9 mouse cellular contexts compared by ENCODE assay signal in genomic region chr9:77377082-77377481, GRCm38 (mm10). TPM values are rescaled to one million over a fixed set of nuclear protein-coding genes. Genes with fewer than 3 reads are reported as not detected.
A peak's percentile ranks its signal among the peaks of the same experiment; 100 is the strongest.
DNase-seq lines count a peak whose midpoint lies in the region; ATAC-seq and TF ChIP-seq lines count a peak whose summit lies in the region.
"Had no signal": no experiment of that assay in that cellular context is flagged by ENCODE, and none has a peak within 500 bp of the region (broad histone marks: within the 10 kb centered on the region; RNA-seq: fewer than 3 reads in every experiment).

No protein-coding gene starts in this region.

- H3K9me3 ChIP-seq in kidney, embryonic 15.5 days (replicated peaks), result no peaks in the 10 kb centered on the region
- H3K9me3 ChIP-seq in ES-E14 (ENCODE audit: control insufficient read depth, insufficient read depth, low read depth, low read length), result no peaks in the 10 kb centered on the region
- H3K9me3 ChIP-seq in limb, embryonic 10.5 days (replicated peaks), result no peaks in the 10 kb centered on the region
- H3K9me3 ChIP-seq: embryonic facial prominence, embryonic 15.5 days had no signal

- H3K9ac ChIP-seq in kidney, embryonic 15.5 days, result no peak overlapping the region
- no peak overlapping the region for H3K9ac ChIP-seq in ES-E14 (ENCODE audit: insufficient read depth, low read depth, low read length, poor library complexity, severe bottlenecking)
- H3K9ac ChIP-seq: embryonic facial prominence, embryonic 15.5 days had no signal

- no peak for ATAC-seq in kidney, embryonic 15.5 days (replicated peaks; ENCODE audit: low FRiP score)

- H3K4me2 ChIP-seq in kidney, embryonic 15.5 days, result no peak overlapping the region
- H3K4me2 ChIP-seq: embryonic facial prominence, embryonic 15.5 days had no signal

- no peak overlapping the region for H3K27ac ChIP-seq in kidney, adult 2 months (ENCODE audit: insufficient read depth, low read depth, low read length)
- no peak overlapping the region for H3K27ac ChIP-seq in kidney, embryonic 15.5 days
- H3K27ac ChIP-seq in ES-E14 (ENCODE audit: insufficient read depth, low read depth, low read length, poor library complexity, severe bottlenecking), result no peak overlapping the region
- no peak overlapping the region for H3K27ac ChIP-seq in limb, embryonic 10.5 days
- H3K27ac ChIP-seq in small intestine, adult 2 months (ENCODE audit: insufficient read depth, low read depth, low read length), result no peak overlapping the region
- H3K27ac ChIP-seq: embryonic facial prominence, embryonic 15.5 days had no signal

- H3K4me3 ChIP-seq in kidney, adult 2 months (ENCODE audit: insufficient read depth, low read depth, low read length), result no peak overlapping the region
- no peak overlapping the region for H3K4me3 ChIP-seq in kidney, embryonic 15.5 days (replicated peaks)
- H3K4me3 ChIP-seq in ES-E14 (ENCODE audit: insufficient read depth in 1 of 2, low read depth in 1 of 2, low read length in 2 of 2, poor library complexity in 1 of 2, severe bottlenecking in 1 of 2), result no peak overlapping the region
- no peak overlapping the region for H3K4me3 ChIP-seq in limb, embryonic 10.5 days
- H3K4me3 ChIP-seq in small intestine, adult 2 months (ENCODE audit: low read depth, low read length), result no peak overlapping the region
- H3K4me3 ChIP-seq: embryonic facial prominence, embryonic 15.5 days had no signal

- H3K36me3 ChIP-seq in kidney, adult 2 months (ENCODE audit: control insufficient read depth, insufficient read depth, low read length), result no peaks in the 10 kb centered on the region
- no peaks in the 10 kb centered on the region for H3K36me3 ChIP-seq in kidney, embryonic 15.5 days
- no peaks in the 10 kb centered on the region for H3K36me3 ChIP-seq in ES-E14 (ENCODE audit: control insufficient read depth, insufficient read depth, low read length, poor library complexity, severe bottlenecking)
- H3K36me3 ChIP-seq in limb, embryonic 10.5 days, result no peaks in the 10 kb centered on the region
- H3K36me3 ChIP-seq in small intestine, adult 2 months (ENCODE audit: control insufficient read depth, insufficient read depth, low read length), result no peaks in the 10 kb centered on the region
- H3K36me3 ChIP-seq: embryonic facial prominence, embryonic 15.5 days had no signal

- in situ Hi-C loops in ES-E14 (cut with MboI; ENCODE audit: low sequenced_read_pairs in 2 of 2, unreplicated experiment in 2 of 2), result no loop called here

- TF ChIP-seq CTCF in kidney, adult 2 months (conservative IDR thresholded peaks at IDR 0.05; ENCODE audit: insufficient read depth, insufficient read length, low read depth, low read length), result peak; percentile 45; the same call in 1 of the 2 replicates
- peak; percentile 40; the same call in 1 of the 2 replicates for TF ChIP-seq CTCF in small intestine, adult 2 months (IDR thresholded peaks at IDR 0.05; ENCODE audit: extremely low read depth, insufficient read length, insufficient replicate concordance, low read depth, low read length)

- H3K4me1 ChIP-seq in kidney, adult 2 months (ENCODE audit: control insufficient read depth, insufficient read depth, low read length), result no peaks in the 10 kb centered on the region
- H3K4me1 ChIP-seq in kidney, embryonic 15.5 days, result no peaks in the 10 kb centered on the region
- H3K4me1 ChIP-seq in ES-E14 (ENCODE audit: control insufficient read depth in 2 of 2, insufficient read depth in 2 of 2, low read length in 2 of 2, poor library complexity in 1 of 2), result no peaks in the 10 kb centered on the region
- H3K4me1 ChIP-seq in limb, embryonic 10.5 days, result no peaks in the 10 kb centered on the region
- H3K4me1 ChIP-seq in small intestine, adult 2 months (ENCODE audit: control insufficient read depth, insufficient read depth, insufficient read length, low read length), result no peaks in the 10 kb centered on the region
- H3K4me1 ChIP-seq: embryonic facial prominence, embryonic 15.5 days had no signal

- intact Hi-C loops in heart, postnatal 10 days (cut with DNase I), result loop anchor here (10.0 kb wide), 1 partner anchor 212 kb away; no protein-coding TSS in a partner anchor

- no peaks in the 10 kb centered on the region for H3K27me3 ChIP-seq in kidney, adult 2 months (replicated peaks; ENCODE audit: control insufficient read depth, insufficient read depth, low read length)
- H3K27me3 ChIP-seq in kidney, embryonic 15.5 days, result no peaks in the 10 kb centered on the region
- H3K27me3 ChIP-seq in limb, embryonic 10.5 days (ENCODE audit: low read depth, poor library complexity, severe bottlenecking), result no peaks in the 10 kb centered on the region
- H3K27me3 ChIP-seq in small intestine, adult 2 months (ENCODE audit: control insufficient read depth, insufficient read depth, low read length), result no peaks in the 10 kb centered on the region
- H3K27me3 ChIP-seq: embryonic facial prominence, embryonic 15.5 days had no signal

- peak; percentile 28 for DNase-seq in kidney, adult 2 months
- DNase-seq in ES-E14 (ENCODE audit: low read depth, low spot score), result peak; percentile 51
- peak; percentile 5 for DNase-seq in cerebellum, adult 8-10 months
- peak; percentile 60 to 71 for DNase-seq in heart, postnatal 10 days
- DNase-seq in limb, embryonic 10.5 days (ENCODE audit: low spot score), result peak; percentile 38
- DNase-seq in urinary bladder, postnatal 10 days (ENCODE audit: low spot score), result no peak

- TF ChIP-seq POLR2A in kidney, adult 2 months (IDR thresholded peaks at IDR 0.05; ENCODE audit: low read depth, low read length), result no peak
- TF ChIP-seq POLR2A in small intestine, adult 2 months (IDR thresholded peaks at IDR 0.05; ENCODE audit: low read depth, low read length), result no peak

- WGBS in kidney, adult 2 months, result 64% methylated on average over 10 of the region's 10 CpGs
- WGBS in kidney, embryonic 15.5 days, result 73% methylated on average over 10 of the region's 10 CpGs
- 71% methylated on average over 10 of the region's 10 CpGs for WGBS in limb, embryonic 10.5 days
- 73% methylated on average over 10 of the region's 10 CpGs for WGBS in small intestine, adult 2 months

TF ChIP-seq in ES-E14, 5 proteins besides CTCF, POLR2A, EP300 and RAD21:
- TF ChIP-seq CHD2 (IDR thresholded peaks at IDR 0.05; ENCODE audit: low read depth, low read length), result no peak
- TF ChIP-seq ZC3H11A (IDR thresholded peaks at IDR 0.05; ENCODE audit: borderline replicate concordance, low read depth, low read length), result no peak
- no peak for TF ChIP-seq MAFK (IDR thresholded peaks at IDR 0.05; ENCODE audit: insufficient read depth, low read depth, low read length)
- no peak for TF ChIP-seq HCFC1 (IDR thresholded peaks at IDR 0.05; ENCODE audit: borderline replicate concordance, insufficient read depth, low read length)
- no peak for TF ChIP-seq ZNF384 (IDR thresholded peaks at IDR 0.05; ENCODE audit: low read depth, low read length)

RNA-seq across cellular contexts. Expression of gene Mlip, which starts 24.3 kb away (rescaled TPM):
- 0.08 and 0.55 TPM in 2 replicates for polyA plus RNA-seq in kidney, adult 2 months (2012; rRNA removed)
- 0.31 and 1.1 TPM in 2 replicates for polyA plus RNA-seq in kidney, embryonic 15.5 days (2015; fragmentation: Nextera tagmentation; extraction: Ambion mirVana)
- not detected in 2 replicates for total RNA-seq in ES-E14 (2012; rRNA removed)
- 100 to 1,000 TPM; 154 TPM for total RNA-seq in heart, postnatal 10 days (2021)
- polyA plus RNA-seq in limb, embryonic 10.5 days (2016; fragmentation: Nextera tagmentation; extraction: Ambion mirVana), result 0.06 and 0.25 TPM in 2 replicates
- polyA plus RNA-seq in small intestine, adult 2 months (2012; rRNA removed), result not detected in 2 replicates
